Mouse (Mus musculus) G1E (cell line): ENCODE data around the gene 1190007I07Rik. TPM values are rescaled to one million over a fixed set of nuclear protein-coding genes. Genes with fewer than 3 reads are reported as not detected.

Experiments
- ATAC-seq: 2 replicates; pipeline ENCODE4 v1.8.0; 2016; ENCODE audit warnings: mild to moderate bottlenecking; ENCODE audit not compliant: insufficient number of reproducible peaks, poor library complexity, low FRiP score, severe bottlenecking; ENCODE audit errors: extremely low read depth
- DNase-seq: peaks from one replicate; pipeline ENCODE4 v3.0.0; 2012; ENCODE audit warnings: low spot score
- H3K27me3 ChIP-seq: 2 replicates; pipeline ENCODE4 v1.6.1; 2012; ENCODE audit warnings: mild to moderate bottlenecking, low read length, inconsistent platforms; ENCODE audit not compliant: insufficient read depth
- H3K36me3 ChIP-seq: replicated peaks from 2 replicates; pipeline ENCODE3; 2012; ENCODE audit warnings: mild to moderate bottlenecking, inconsistent platforms
- H3K4me1 ChIP-seq: 2 replicates; pipeline ENCODE4 v1.6.1; 2012; ENCODE audit warnings: low read depth, low read length, inconsistent platforms, mixed read lengths; ENCODE audit not compliant: insufficient read depth
- H3K4me3 ChIP-seq: 2 replicates; pipeline ENCODE4 v1.5.1; 2012; ENCODE audit warnings: low read depth, mild to moderate bottlenecking, inconsistent platforms, low read length, moderate library complexity, mixed read lengths
- H3K9me3 ChIP-seq: replicated peaks from 2 replicates; pipeline ENCODE4 v1.6.1; 2012; ENCODE audit warnings: inconsistent platforms
- CTCF ChIP-seq: IDR thresholded peaks from 2 replicates; pipeline ENCODE4 v1.5.1; 2012; ENCODE audit warnings: low read depth, low read length, inconsistent platforms, mixed read lengths
- GATA1 ChIP-seq: IDR thresholded peaks from 2 replicates; pipeline ENCODE4 v1.6.1; 2012; ENCODE audit warnings: borderline replicate concordance, low read length, inconsistent platforms, mixed read lengths
- GATA2 ChIP-seq: IDR thresholded peaks from 2 replicates; pipeline ENCODE4 v1.6.1; 2012; ENCODE audit warnings: low read depth, low read length, inconsistent platforms, borderline replicate concordance
- POLR2AphosphoS5 ChIP-seq: IDR thresholded peaks from 2 replicates; pipeline ENCODE4 v1.6.1; 2012; ENCODE audit warnings: low read depth, low read length, inconsistent platforms; ENCODE audit not compliant: insufficient replicate concordance
- TAL1 ChIP-seq: conservative IDR thresholded peaks from 2 replicates; pipeline ENCODE4 v1.6.1; 2012; ENCODE audit warnings: low read depth, low read length, inconsistent platforms, mixed read lengths
- polyA plus RNA-seq: library from polyadenylated mRNA; stranded (reverse); fragments of >175 nt; gene quantifications from 2 replicates; pipeline ENCODE4 v1.2.3, GENCODE M21; 2012
- total RNA-seq, 2 experiments: library from RNA; stranded (forward) in 1 of 2; stranded (reverse) in 1 of 2; fragments of 200-1000 nt in 1 of 2; fragments of >200 nt in 1 of 2; fragmentation: Nextera tagmentation in 1 of 2; gene quantifications; 2 replicates each; pipeline ENCODE4 v1.2.3; 2014 to 2017

1190007I07Rik gene
- total and polyA plus RNA-seq, 3 experiments: 10.5 to 59.5 (median 55.8) TPM

DNA sequence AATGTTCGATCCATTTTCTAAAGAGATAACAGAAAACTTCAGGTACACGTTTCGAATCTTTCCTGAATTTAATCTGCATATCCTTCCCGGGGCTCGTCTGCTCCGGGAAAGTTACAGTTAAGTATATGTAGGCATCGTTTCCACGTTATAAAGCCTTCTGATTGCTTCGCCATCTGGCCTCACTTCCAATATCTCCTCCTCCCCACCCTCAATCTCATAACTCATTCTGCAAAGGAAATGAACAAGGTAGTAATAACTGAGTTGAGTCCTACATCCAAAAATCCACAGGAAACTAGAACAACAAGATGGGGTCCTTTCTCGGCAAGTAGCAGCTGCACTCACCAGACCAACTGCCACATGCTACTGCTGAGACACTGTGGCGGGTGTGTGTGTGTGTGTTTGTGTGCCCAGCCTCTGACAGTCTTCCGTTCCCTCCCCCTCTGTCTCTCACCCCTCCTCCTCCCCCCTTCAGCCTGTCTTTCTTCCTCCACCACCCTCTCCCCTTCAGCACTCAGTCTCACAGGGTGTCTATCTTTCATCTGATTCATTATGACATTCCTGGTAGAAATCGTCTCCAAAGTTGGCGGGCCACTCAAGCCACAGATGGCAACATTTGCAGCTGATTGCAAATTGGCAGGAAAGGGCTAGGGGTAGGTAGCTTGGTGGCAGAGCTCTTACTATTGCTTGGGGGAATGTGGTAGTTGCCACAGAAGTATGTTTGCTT, 39.4 kb upstream of the 1190007I07Rik start:
- H3K27me3 ChIP-seq: peaks cover 16% of the 10 kb centered on the region
- no peaks in the 10 kb centered on the region for H3K9me3 ChIP-seq
- DNase-seq (no peak), ATAC-seq (no peak)
- H3K36me3 ChIP-seq: no peaks in the 10 kb centered on the region
- peaks cover 15% of the 10 kb centered on the region for H3K4me1 ChIP-seq
- H3K4me3 ChIP-seq: no peak overlapping the region
- TF ChIP-seq GATA1 (no peak), GATA2 (no peak), POLR2AphosphoS5 (no peak), CTCF (no peak), TAL1 (no peak)

DNA sequence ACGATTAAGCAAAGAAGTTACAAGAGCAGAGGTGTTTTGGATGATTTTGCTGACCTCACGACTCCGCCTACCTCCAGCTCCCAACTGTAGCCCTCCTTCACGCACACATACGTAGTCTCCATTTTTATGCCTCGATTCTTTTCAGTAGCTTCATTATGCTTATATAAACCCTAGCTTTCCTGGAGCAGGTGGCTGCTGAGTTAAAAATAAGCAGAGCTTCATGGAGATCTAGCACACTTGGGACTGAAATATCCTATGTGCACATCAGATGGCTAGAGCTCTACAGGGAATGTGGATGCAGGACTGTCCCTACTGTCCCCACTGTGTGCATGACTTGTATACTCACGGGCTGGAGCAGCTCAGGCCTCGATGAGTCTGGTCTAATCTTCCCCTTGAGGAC, 38.8 kb upstream of the 1190007I07Rik start:
- no peak for ATAC-seq
- DNase-seq: no peak
- Histone ChIP-seq H3K36me3 (no peaks in the 10 kb centered on the region), H3K27me3 (peaks cover 16% of the 10 kb centered on the region), H3K9me3 (no peaks in the 10 kb centered on the region), H3K4me1 (peaks cover 15% of the 10 kb centered on the region), H3K4me3 (no peak overlapping the region)
- TF ChIP-seq POLR2AphosphoS5 (no peak), CTCF (no peak), GATA2 (no peak), GATA1 (no peak), TAL1 (no peak)

DNA sequence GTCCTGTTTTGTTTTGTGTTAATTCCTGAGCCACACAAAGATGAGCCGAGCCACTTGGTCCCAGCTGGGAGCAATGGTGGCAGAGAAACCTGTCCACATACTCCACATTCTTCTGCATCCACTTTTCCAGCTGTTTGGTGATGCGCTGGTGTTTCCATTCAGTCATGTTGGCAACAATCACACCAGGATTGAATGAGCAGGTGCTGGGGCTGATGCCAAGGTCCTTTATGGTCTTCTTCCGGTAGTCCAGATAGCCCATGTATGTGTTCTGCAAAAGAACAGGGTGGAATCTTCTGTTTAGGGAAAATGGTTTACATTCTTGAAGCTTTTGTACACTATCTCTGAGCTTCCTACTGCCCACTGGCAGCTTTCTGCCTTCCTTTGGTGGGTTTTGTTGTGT, 31.6 kb upstream of the 1190007I07Rik start:
- Histone ChIP-seq H3K4me3 (no peak overlapping the region), H3K27me3 (peaks cover 7% of the 10 kb centered on the region), H3K4me1 (no peaks in the 10 kb centered on the region), H3K9me3 (no peaks in the 10 kb centered on the region), H3K36me3 (peaks cover 26% of the 10 kb centered on the region)
- no peak for ATAC-seq
- DNase-seq: no peak
- no peak for TF ChIP-seq CTCF
- no peak for TF ChIP-seq POLR2AphosphoS5
- no peak for TF ChIP-seq GATA2
- TF ChIP-seq TAL1: no peak

DNA sequence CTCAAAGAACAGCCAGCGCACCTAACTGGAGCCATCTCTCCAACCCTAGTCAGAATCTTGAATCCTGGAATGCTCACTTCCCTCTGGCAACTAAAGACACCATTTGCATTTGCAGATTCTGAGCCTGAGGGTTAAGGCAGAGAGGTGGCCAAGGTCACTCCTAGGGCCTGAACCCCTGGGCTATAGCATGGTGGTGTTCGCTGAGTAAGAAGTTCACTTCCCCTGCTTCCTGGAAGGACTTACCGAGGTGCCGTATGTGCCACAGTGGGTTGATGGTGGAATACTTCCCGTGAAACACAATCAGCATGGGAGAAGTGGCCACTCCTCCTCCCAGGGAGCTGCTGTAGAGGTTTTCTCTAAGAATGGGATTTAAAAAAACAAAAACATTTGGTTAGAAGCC, 29.6 kb upstream of the 1190007I07Rik start:
- H3K4me1 ChIP-seq: no peaks in the 10 kb centered on the region
- DNase-seq (no peak), ATAC-seq (no peak)
- no peak overlapping the region for H3K4me3 ChIP-seq
- H3K36me3 ChIP-seq: peaks cover 29% of the 10 kb centered on the region
- H3K27me3 ChIP-seq: peaks cover 2% of the 10 kb centered on the region; the same call in 1 of the 2 replicates
- TF ChIP-seq CTCF: no peak
- no peak for TF ChIP-seq TAL1
- TF ChIP-seq GATA1: no peak
- no peaks in the 10 kb centered on the region for H3K9me3 ChIP-seq

GRCm38 (mm10) chr10:82651221-82651620, 28.2 kb upstream of the 1190007I07Rik start:
- ATAC-seq (no peak), DNase-seq (no peak)
- no peak for TF ChIP-seq TAL1
- no peaks in the 10 kb centered on the region for H3K9me3 ChIP-seq
- no peaks in the 10 kb centered on the region for H3K4me1 ChIP-seq
- H3K36me3 ChIP-seq: peaks cover 42% of the 10 kb centered on the region
- no peaks in the 10 kb centered on the region for H3K27me3 ChIP-seq
- no peak overlapping the region for H3K4me3 ChIP-seq

GRCm38 (mm10) chr10:82647205-82647811, 24.3 kb upstream of the 1190007I07Rik start:
- TF ChIP-seq GATA2: no peak
- no peak for TF ChIP-seq CTCF
- no peak for TF ChIP-seq GATA1
- no peak for TF ChIP-seq POLR2AphosphoS5
- no peak for TF ChIP-seq TAL1
- DNase-seq (no peak), ATAC-seq (no peak)
- Histone ChIP-seq H3K9me3 (no peaks in the 10 kb centered on the region), H3K27me3 (no peaks in the 10 kb centered on the region), H3K4me3 (no peak overlapping the region), H3K36me3 (peaks cover 72% of the 10 kb centered on the region), H3K4me1 (no peaks in the 10 kb centered on the region)

DNA sequence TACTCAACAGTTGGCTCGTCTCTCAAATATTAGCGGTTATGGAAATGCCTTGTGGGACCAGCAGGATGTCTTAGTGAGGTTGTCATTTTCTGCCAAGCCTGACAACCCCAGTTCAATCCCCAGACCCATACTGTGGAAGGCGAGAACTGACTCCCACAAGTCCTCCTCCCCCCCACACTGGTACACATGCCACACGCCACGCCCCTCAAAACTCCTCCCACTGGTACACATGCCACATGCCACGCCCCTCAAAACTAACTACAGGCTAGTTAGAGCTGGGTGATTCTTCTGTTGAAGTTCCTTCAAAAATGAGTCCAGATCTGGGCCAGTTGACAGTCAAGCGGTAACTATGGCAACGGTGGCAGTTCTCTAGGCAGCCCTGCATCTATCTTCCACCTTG, 23.1 kb upstream of the 1190007I07Rik start:
- no peak for TF ChIP-seq TAL1
- no peak for TF ChIP-seq GATA2
- TF ChIP-seq CTCF: no peak
- TF ChIP-seq POLR2AphosphoS5: no peak
- TF ChIP-seq GATA1: no peak
- Histone ChIP-seq H3K4me1 (no peaks in the 10 kb centered on the region), H3K36me3 (peaks cover 71% of the 10 kb centered on the region), H3K9me3 (no peaks in the 10 kb centered on the region), H3K27me3 (no peaks in the 10 kb centered on the region), H3K4me3 (no peak overlapping the region)
- ATAC-seq: no peak
- DNase-seq: no peak
